Mouse (Mus musculus): ENCODE results near the gene Rab44. TPM values are rescaled to one million over a fixed set of nuclear protein-coding genes. Genes with fewer than 3 reads are reported as not detected.

Gene Rab44
- polyA plus RNA-seq, 1 experiment from 2014 or later: 0.27 TPM

DNA sequence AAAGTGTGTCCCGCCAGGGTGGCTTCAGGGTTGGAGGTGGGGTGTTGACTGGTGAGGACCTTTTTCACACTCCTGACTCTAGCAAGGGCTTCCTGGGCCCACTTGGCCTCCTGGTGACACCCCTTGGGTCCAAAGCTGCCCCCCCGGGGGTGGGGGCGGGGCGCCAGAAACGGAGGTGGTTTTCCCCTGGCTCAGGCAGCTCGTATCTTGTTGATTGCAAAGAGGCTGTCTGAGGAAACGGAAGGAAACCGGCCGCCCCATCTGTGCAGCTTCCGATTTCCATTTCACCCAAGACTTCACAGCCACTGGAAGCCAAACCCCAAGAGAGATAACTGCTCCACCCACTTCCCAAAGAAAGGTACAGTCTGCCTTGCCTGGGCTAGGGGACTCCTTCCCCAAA, 58.1 kb downstream of the Rab44 start:
- 49% methylated on average over 10 of the region's 10 CpGs for WGBS
- Histone ChIP-seq H3K9me3 (no peaks in the 10 kb centered on the region), H3K27ac (no peak overlapping the region)

DNA sequence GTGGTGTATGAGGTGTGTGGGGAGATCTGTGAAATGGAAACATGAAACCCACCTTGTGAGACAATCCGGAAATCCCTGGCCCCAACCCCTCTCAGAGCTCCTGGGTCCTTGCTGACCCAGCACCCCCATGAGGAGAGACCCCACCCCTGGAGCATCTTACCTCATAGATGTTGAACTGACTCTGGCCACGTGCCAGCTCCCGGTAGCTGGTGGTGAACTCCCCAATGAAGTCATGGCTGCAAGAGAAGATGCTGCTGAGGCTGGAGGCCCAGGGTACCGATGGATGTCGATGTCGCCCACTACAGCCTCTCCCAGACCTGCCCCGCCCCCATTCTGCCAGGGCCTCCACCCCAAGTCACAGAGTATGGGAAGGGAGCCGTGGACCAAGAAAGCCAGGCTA, 59.2 kb downstream of the Rab44 start:
- Histone ChIP-seq H3K27me3 (no peaks in the 10 kb centered on the region), H3K9ac (no peak overlapping the region), H3K36me3 (no peaks in the 10 kb centered on the region), H3K4me1 (peaks cover 12% of the 10 kb centered on the region; the same call in 1 of the 2 replicates), H3K27ac (no peak overlapping the region), H3K9me3 (no peaks in the 10 kb centered on the region), H3K4me3 (no peak overlapping the region), H3K4me2 (replicated peaks) (no peak overlapping the region)
- WGBS: 83% methylated on average over 8 of the region's 8 CpGs
- ATAC-seq (ENCODE audit: insufficient number of reproducible peaks, insufficient read depth, low FRiP score, low TSS enrichment): no peak

More for the DNA sequence above, 58.1 kb downstream of the Rab44 start:
- Histone ChIP-seq H3K27me3 (no peaks in the 10 kb centered on the region), H3K4me1 (peaks cover 12% of the 10 kb centered on the region; the same call in 1 of the 2 replicates), H3K36me3 (no peaks in the 10 kb centered on the region), H3K9ac (no peak overlapping the region), H3K4me2 (replicated peaks) (no peak overlapping the region), H3K4me3 (no peak overlapping the region)
- no peak for ATAC-seq (ENCODE audit: insufficient number of reproducible peaks, insufficient read depth, low FRiP score, low TSS enrichment)

DNA sequence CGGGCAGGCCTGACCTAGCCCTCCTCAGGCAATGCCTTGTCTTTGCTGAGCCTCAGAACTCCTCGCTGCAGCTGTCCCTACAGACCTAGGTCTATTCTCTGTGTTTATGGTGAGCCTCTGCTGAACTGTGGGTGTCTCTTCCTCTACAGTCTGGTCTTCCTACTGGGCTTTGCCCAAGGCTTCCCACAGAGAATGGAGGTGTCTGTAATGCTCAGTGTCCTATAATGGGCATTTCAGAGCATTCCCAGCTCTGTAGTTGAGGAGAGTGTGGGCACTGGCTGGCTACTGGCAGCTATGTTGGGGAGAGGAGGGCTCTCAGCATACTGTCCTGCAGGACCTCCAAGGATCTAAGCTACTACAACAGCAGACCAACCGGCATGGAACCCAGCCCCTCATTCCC, 61.7 kb downstream of the Rab44 start:
- peaks cover 12% of the 10 kb centered on the region; the same call in 1 of the 2 replicates for H3K4me1 ChIP-seq
- ATAC-seq (ENCODE audit: insufficient number of reproducible peaks, insufficient read depth, low FRiP score, low TSS enrichment): no peak
- H3K27ac ChIP-seq: no peak overlapping the region
- no peak overlapping the region for H3K9ac ChIP-seq
- no peaks in the 10 kb centered on the region for H3K27me3 ChIP-seq
- WGBS: 60% methylated on average over 3 of the region's 3 CpGs
- H3K4me3 ChIP-seq: no peak overlapping the region
- no peaks in the 10 kb centered on the region for H3K9me3 ChIP-seq
- H3K36me3 ChIP-seq: no peaks in the 10 kb centered on the region
- no peak overlapping the region for H3K4me2 ChIP-seq (replicated peaks)

DNA sequence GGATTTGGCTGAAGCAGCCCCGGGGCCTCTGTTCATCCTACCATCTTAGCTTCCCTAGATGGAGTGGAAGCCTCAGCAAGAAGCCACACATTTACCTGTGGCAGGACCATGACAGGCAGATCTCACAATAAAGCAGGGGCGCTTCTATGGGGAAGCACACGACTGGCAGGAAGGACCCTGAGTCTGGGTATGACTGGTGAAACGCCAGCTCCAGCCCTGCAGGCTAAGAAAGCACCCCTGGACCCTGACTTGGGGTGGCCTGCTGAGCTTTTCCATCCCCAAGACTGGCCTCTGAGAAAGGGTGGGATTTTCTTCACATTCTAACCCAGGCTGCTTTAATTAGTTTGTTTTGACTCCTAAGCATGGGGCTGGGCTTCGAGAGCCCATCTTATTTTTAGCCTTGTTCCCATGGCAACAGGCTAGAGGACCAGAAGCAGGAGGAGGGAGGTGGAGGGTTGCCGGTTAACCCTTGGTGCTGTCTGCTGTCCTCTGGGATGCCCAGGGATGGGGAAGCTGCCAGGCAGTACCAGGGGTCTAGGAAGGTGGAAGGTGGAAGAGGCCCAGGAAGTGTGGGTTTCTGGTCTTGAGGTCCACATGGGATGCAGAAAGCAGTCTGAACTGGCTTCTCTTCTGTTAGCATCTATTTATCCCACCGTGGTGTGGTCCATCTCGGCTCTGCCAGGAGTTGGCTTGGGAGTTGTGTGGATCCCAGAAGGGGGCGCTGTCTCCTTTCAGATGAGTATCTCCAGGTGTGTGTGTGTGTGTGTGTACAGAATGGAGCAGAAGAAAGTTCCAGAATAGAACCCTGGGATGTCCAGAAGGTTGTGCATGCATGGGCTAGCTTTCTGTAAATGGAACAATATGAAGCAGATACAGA, 62.7 kb downstream of the Rab44 start:
- Histone ChIP-seq H3K4me1 (peaks cover 12% of the 10 kb centered on the region; the same call in 1 of the 2 replicates), H3K27me3 (no peaks in the 10 kb centered on the region), H3K9ac (no peak overlapping the region), H3K4me2 (replicated peaks) (0 out of 2 replicates have a peak overlapping the region, but pooled peaks have one; percentile 11), H3K27ac (peak overlapping the region; percentile 65; the same call in 1 of the 2 replicates), H3K36me3 (no peaks in the 10 kb centered on the region), H3K4me3 (no peak overlapping the region), H3K9me3 (no peaks in the 10 kb centered on the region)
- ATAC-seq (ENCODE audit: insufficient number of reproducible peaks, insufficient read depth, low FRiP score, low TSS enrichment): peak; percentile 65; the same call in 1 of the 2 replicates
- 16% methylated on average over 9 of the region's 9 CpGs for WGBS

DNA sequence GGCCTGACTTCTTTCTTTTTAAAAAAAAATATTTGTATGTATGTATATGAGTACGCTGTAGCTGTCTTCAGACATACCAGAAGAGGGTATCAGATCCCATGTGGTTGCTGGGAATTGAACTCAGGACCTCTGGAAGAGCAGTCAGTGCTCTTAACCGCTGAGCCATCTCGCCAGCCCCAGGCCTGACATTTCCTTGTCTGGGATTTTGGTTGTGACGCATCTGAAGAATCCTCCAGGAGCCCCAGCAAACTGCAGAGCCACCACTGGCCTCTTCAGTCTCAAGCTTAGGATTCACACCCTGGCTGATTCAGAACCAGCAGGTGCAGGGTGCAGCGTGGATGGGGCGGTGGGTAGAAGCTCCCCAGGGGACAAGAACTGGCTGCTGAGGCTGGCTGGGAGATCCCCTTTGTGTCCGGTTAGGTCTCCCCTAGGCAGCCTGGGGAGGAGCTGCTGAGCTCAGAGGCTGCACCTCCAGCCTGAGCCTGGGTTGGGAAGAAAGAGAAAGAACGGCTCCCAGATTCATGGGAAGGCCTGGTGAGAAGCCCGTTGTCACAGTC, 64.6 kb downstream of the Rab44 start:
- Histone ChIP-seq H3K4me3 (no peak overlapping the region), H3K9ac (no peak overlapping the region), H3K4me1 (peaks cover 12% of the 10 kb centered on the region; the same call in 1 of the 2 replicates), H3K27me3 (no peaks in the 10 kb centered on the region), H3K4me2 (replicated peaks) (no peak overlapping the region), H3K9me3 (no peaks in the 10 kb centered on the region), H3K27ac (no peak overlapping the region), H3K36me3 (no peaks in the 10 kb centered on the region)
- 66% methylated on average over 9 of the region's 9 CpGs for WGBS
- no peak for ATAC-seq (ENCODE audit: insufficient number of reproducible peaks, insufficient read depth, low FRiP score, low TSS enrichment)

DNA sequence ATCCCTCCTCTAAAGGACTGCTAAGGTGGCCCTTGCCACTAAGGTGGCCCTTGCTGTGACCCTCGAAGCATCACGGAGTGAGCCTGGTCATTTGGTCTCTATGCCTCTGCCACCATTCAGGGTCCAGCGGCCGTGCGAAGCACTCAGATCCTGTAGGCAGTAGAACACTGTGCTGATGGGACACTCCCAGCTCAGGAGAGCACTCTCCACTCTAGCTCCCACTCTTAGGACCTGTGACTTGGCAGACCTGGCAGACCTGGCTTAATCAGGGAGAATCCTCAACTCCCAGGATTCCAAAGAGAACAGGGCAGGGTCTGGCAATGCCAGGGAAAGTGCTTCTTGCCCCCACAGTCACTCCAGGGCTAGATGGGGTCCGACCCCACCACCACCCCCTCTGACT, 66.0 kb downstream of the Rab44 start:
- peaks cover 12% of the 10 kb centered on the region; the same call in 1 of the 2 replicates for H3K4me1 ChIP-seq
- ATAC-seq (ENCODE audit: insufficient number of reproducible peaks, insufficient read depth, low FRiP score, low TSS enrichment): no peak
- H3K4me3 ChIP-seq: no peak overlapping the region
- no peaks in the 10 kb centered on the region for H3K9me3 ChIP-seq
- no peak overlapping the region for H3K27ac ChIP-seq
- H3K36me3 ChIP-seq: no peaks in the 10 kb centered on the region
- H3K4me2 ChIP-seq (replicated peaks): no peak overlapping the region
- H3K9ac ChIP-seq: no peak overlapping the region
- H3K27me3 ChIP-seq: no peaks in the 10 kb centered on the region
- 89% methylated on average over 6 of the region's 6 CpGs for WGBS

DNA sequence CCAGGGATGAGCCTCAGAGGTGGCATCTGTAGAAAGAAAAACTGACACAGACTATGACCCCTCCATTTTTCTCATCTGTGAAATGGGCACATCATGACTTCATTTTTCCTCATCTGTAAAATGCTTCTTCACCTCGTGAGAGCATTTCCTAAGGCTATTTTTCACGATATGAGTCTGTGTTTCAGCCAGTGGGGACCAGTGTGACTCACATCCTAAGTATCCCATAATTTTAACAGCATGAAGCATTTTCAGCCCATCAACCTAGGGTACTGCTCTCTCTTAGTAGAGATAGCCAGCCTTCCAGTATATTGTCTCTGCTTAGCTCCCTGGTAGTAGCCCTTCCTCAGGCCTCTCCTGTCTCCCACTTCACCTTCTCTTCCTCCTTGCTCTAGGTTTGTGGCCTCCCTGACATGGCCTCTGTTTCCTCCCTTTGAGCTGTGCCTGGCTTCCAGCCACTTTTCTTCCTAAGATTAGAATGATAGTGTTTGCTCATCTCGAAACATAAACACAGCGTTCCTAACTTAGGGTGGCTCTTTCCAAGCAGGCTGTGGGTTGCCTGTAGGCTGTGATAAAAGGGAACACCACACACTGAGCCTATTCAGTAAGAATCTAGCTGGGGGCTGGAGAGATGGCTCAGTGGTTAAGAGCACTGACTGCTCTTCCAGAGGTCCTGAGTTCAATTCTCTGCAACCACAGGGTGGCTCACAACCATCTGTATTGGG, 66.6 kb downstream of the Rab44 start:
- H3K27me3 ChIP-seq: no peaks in the 10 kb centered on the region
- no peak for ATAC-seq (ENCODE audit: insufficient number of reproducible peaks, insufficient read depth, low FRiP score, low TSS enrichment)

DNA sequence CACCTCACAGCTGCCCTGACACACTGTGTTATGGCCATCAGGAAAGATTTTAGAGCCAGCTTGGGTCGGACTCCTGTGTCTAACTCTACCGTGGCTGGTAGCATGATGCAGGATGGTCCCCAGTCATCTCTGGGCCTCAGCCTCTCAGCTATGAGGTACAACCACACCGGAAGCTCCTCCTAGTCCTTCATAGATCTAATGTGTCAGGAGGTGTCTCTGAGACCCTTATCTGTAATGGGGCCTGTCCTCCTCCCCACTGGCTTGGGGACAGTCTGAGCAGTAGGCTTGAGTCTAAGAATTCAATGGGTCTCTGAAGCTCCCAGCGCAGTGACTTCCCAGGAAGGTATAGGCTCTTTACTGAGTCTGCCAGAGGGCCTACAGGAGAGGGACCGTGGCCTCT, 67.8 kb downstream of the Rab44 start:
- H3K27ac ChIP-seq: no peak overlapping the region
- H3K36me3 ChIP-seq: no peaks in the 10 kb centered on the region
- H3K9ac ChIP-seq: no peak overlapping the region
- no peaks in the 10 kb centered on the region for H3K9me3 ChIP-seq
- no peak overlapping the region for H3K4me2 ChIP-seq (replicated peaks)
- ATAC-seq (ENCODE audit: insufficient number of reproducible peaks, insufficient read depth, low FRiP score, low TSS enrichment): no peak
- WGBS: 80% methylated on average over 5 of the region's 5 CpGs
- peaks cover 15% of the 10 kb centered on the region for H3K4me1 ChIP-seq
- H3K4me3 ChIP-seq: no peak overlapping the region
- H3K27me3 ChIP-seq: no peaks in the 10 kb centered on the region

More for the DNA sequence above, 66.6 kb downstream of the Rab44 start:
- no peaks in the 10 kb centered on the region for H3K9me3 ChIP-seq
- H3K27ac ChIP-seq: no peak overlapping the region
- peaks cover 18% of the 10 kb centered on the region for H3K4me1 ChIP-seq
- H3K4me3 ChIP-seq: no peak overlapping the region
- no peaks in the 10 kb centered on the region for H3K36me3 ChIP-seq
- no peak overlapping the region for H3K9ac ChIP-seq
- no peak overlapping the region for H3K4me2 ChIP-seq (replicated peaks)
- WGBS: 76% methylated on average over 4 of the region's 4 CpGs

DNA sequence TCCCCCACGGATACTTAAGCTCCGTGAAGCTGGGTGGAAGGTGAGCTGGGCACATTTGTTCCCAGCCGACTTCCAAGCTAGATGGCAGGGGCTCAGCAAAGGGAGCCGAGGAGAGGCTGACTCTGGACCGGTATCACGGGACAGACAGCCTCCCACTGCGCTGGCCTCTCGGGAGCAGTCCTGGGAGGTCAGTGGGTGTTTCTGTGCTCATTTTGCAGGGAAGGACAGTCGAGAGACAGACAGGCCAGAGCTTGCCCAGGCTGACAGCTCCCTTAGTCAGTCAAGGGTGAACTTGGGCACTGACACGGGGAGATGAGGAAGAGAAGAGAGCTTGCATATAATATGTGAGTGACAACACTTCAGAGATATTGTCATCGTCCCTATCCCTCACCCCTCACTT, 69.2 kb downstream of the Rab44 start:
- no peak for ATAC-seq (ENCODE audit: insufficient number of reproducible peaks, insufficient read depth, low FRiP score, low TSS enrichment)
- Histone ChIP-seq H3K36me3 (no peaks in the 10 kb centered on the region), H3K9ac (no peak overlapping the region), H3K27ac (no peak overlapping the region), H3K9me3 (no peaks in the 10 kb centered on the region), H3K4me1 (peaks cover 27% of the 10 kb centered on the region), H3K27me3 (no peaks in the 10 kb centered on the region), H3K4me3 (no peak overlapping the region), H3K4me2 (replicated peaks) (no peak overlapping the region)
- 57% methylated on average over 11 of the region's 11 CpGs for WGBS

DNA sequence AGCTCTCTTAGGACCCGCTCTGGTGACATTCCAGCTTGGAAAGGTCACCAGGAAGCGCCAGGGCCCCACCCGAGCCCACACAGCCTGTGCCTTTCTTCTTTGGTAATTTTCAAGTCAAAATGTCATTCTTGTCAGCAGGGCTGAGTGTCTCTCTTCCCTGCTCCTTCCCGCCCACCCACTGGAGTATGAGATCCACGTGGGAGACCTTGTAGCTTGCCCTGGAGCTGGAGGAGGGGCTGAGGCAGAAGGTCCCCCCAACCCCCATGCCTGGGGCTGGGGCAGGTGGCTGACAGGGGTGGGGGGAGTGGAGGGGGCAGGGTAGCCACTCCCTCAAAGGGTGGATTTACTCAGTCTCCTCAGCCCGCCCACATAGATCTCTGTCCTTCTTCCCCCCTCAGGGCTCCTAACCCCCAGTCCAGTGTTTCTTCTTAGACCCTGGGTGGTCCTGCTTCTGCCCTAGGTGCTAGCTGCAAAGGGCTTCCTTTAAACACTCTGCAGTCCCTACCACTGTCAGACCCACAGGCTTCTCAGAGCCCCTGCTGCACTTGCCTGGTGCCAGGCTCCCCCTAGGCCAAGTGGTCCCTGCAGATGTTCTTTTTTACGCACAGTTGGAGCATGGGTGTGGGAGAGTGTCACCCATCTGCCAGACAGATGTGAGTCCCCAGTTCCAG, 71.6 kb downstream of the Rab44 start:
- ATAC-seq (ENCODE audit: insufficient number of reproducible peaks, insufficient read depth, low FRiP score, low TSS enrichment): 0 out of 2 replicates have a peak, but pooled peaks have one; percentile 6
- H3K9ac ChIP-seq: no peak overlapping the region
- H3K36me3 ChIP-seq: no peaks in the 10 kb centered on the region
- H3K27ac ChIP-seq: peak overlapping the region; percentile 5; the same call in 1 of the 2 replicates
- H3K4me2 ChIP-seq (replicated peaks): no peak overlapping the region
- H3K4me1 ChIP-seq: peaks cover 39% of the 10 kb centered on the region
- no peaks in the 10 kb centered on the region for H3K27me3 ChIP-seq
- H3K4me3 ChIP-seq: no peak overlapping the region
- WGBS: 16% methylated on average over 7 of the region's 7 CpGs
- no peaks in the 10 kb centered on the region for H3K9me3 ChIP-seq

Measured in embryonic facial prominence, embryonic 12.5 days (tissue).